Mouse (Mus musculus): ENCODE results near the gene Krtap5-4. TPM values are rescaled to one million over a fixed set of nuclear protein-coding genes. Genes with fewer than 3 reads are reported as not detected.
A peak's percentile ranks its signal among the peaks of the same experiment; 100 is the strongest.
"Not testable (repeated sequence)": the region's sequence is repeated elsewhere in the genome, so short reads cannot be mapped to it uniquely, and the experiment has no call there.

Krtap5-4 gene
- polyA plus RNA-seq, 1 experiment from 2014 or later: not detected

DNA sequence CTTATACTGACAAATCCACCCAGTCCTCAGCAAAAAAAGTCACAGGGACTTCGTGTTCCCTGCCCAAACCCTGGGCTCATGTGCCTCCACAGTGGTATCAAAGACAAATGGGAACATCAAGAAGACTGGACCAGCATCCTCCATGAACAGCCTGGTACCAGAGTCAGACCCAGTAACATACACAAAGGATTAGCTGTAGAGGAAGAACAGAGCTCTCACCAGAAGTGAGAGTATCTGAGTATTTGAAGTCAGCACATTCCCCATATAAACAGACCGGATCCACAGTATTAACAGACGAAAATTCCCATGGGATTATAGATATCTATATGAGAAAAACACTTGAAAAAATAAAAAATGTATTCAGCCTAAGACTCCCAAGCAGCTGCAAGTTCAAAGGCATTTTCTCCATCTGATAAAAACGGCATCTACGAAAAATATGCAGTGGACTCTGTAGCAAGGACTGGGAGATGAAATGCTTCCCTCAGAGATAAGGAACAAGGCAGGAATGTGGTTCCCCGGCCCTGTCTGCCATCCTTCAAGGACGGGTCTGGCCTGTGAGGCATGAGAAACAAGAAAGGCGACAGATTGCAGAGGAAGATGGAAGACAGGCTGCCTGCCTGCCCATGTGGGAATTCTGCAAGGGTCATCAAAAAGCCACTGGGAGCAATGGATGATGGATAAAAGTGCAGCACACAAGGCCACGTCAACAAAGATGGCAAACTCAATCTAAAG lies 23.5 kb downstream of the Krtap5-4 start:
- Histone ChIP-seq H3K4me3 (no peak overlapping the region), H3K9ac (no peak overlapping the region), H3K4me2 (replicated peaks) (no peak overlapping the region), H3K27ac (no peak overlapping the region), H3K36me3 (no peaks in the 10 kb centered on the region), H3K4me1 (no peaks in the 10 kb centered on the region), H3K27me3 (replicated peaks) (no peaks in the 10 kb centered on the region), H3K9me3 (no peaks in the 10 kb centered on the region)
- 70% methylated on average over 9 of the region's 9 CpGs for WGBS
- ATAC-seq (ENCODE audit: low FRiP score, low read depth): no peak

DNA sequence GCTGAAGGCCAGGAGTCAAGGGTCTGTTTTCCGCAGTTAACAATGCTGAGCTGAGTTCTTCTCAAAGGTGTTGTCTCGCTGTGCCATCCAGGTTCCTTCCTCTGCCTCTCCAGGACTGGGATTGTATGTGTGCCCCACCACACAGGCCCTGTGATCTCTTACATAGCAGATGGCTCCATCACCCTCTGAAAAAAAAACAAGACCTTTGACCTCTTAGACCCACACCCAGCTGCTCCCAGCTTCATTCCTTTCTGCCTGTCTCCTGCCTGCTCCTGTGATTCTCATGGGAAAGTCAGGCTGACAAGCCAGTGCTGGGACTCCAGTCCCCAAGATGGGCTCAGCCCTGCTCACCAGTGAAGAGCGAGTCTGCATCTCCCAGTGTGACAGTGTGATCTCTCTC lies 25.2 kb downstream of the Krtap5-4 start:
- Histone ChIP-seq H3K27me3 (replicated peaks) (no peaks in the 10 kb centered on the region), H3K36me3 (no peaks in the 10 kb centered on the region), H3K4me3 (no peak overlapping the region), H3K9ac (no peak overlapping the region), H3K27ac (no peak overlapping the region), H3K9me3 (no peaks in the 10 kb centered on the region), H3K4me2 (replicated peaks) (no peak overlapping the region), H3K4me1 (no peaks in the 10 kb centered on the region)
- no peak for ATAC-seq (ENCODE audit: low FRiP score, low read depth)
- 61% methylated on average over 3 of the region's 3 CpGs for WGBS

DNA sequence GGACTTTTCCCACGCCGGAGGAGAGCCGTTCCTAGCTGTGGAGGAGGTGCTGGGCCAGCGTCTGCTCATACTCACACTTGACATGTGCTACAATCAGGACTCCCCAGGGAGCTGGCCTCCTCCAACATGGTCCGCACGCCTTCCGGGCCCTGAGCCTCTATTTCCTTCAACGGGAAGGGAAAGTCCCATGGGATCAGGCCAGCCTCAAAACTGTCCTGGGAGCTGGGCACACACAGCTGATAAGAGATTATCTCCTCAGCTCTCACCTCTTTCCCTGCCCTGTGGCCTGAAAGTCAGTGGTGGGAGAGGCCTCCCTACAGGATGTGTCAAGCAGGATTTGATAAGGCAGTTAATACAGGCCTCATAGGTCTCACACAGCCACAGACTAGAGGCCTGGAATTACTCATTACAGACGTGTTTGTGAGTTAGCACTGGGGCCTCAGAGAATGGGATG lies 26.9 kb downstream of the Krtap5-4 start:
- no peak for ATAC-seq (ENCODE audit: low FRiP score, low read depth)
- H3K9me3 ChIP-seq: no peaks in the 10 kb centered on the region
- H3K4me3 ChIP-seq: no peak overlapping the region
- H3K27me3 ChIP-seq (replicated peaks): no peaks in the 10 kb centered on the region
- H3K27ac ChIP-seq: no peak overlapping the region
- H3K4me2 ChIP-seq (replicated peaks): no peak overlapping the region
- no peaks in the 10 kb centered on the region for H3K36me3 ChIP-seq
- no peak overlapping the region for H3K9ac ChIP-seq
- no peaks in the 10 kb centered on the region for H3K4me1 ChIP-seq
- WGBS: 66% methylated on average over 9 of the region's 9 CpGs

GRCm38 (mm10) chr7:142331281-142331680 lies 27.9 kb downstream of the Krtap5-4 start:
- no peaks in the 10 kb centered on the region for H3K9me3 ChIP-seq
- H3K9ac ChIP-seq: no peak overlapping the region
- no peaks in the 10 kb centered on the region for H3K27me3 ChIP-seq (replicated peaks)
- no peak overlapping the region for H3K27ac ChIP-seq
- no peak for ATAC-seq (ENCODE audit: low FRiP score, low read depth)
- H3K4me3 ChIP-seq: no peak overlapping the region
- WGBS: 89% methylated on average over 4 of the region's 4 CpGs
- no peaks in the 10 kb centered on the region for H3K36me3 ChIP-seq
- no peaks in the 10 kb centered on the region for H3K4me1 ChIP-seq
- H3K4me2 ChIP-seq (replicated peaks): no peak overlapping the region

DNA sequence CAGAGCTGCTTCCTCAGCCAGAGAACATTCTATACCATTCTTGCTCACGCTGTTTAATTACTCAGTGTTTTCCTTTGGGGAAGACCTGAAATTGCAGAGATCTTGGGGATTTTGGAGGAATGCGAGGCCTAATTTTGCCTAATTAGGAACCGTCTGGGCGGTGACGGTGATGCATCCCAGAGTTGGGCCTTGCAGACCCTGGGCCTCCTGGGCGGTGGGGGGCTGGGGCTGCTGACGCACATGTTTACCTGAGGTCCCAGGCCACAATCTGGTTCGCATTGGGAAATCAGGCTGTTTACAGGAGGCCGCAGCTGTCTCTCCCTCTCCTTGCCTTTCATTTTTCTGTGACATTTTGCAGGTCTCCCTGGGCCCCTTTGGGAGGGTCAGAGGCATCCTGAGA lies 29.4 kb downstream of the Krtap5-4 start:
- H3K9ac ChIP-seq; H3K36me3 ChIP-seq; H3K4me3 ChIP-seq; H3K4me2 ChIP-seq (replicated peaks); ATAC-seq (ENCODE audit: low FRiP score, low read depth); H3K9me3 ChIP-seq; H3K27ac ChIP-seq; H3K4me1 ChIP-seq; H3K27me3 ChIP-seq (replicated peaks): not testable (repeated sequence)
- 84% methylated on average over 5 of the region's 9 CpGs for WGBS

GRCm38 (mm10) chr7:142334246-142334645 lies 30.9 kb downstream of the Krtap5-4 start:
- WGBS: 5% methylated on average over 3 of the region's 3 CpGs
- H3K27ac ChIP-seq: no peak overlapping the region
- no peaks in the 10 kb centered on the region for H3K36me3 ChIP-seq
- H3K27me3 ChIP-seq (replicated peaks): no peaks in the 10 kb centered on the region
- no peak overlapping the region for H3K9ac ChIP-seq
- ATAC-seq (ENCODE audit: low FRiP score, low read depth): peak; percentile 81
- no peak overlapping the region for H3K4me3 ChIP-seq
- no peaks in the 10 kb centered on the region for H3K9me3 ChIP-seq
- H3K4me2 ChIP-seq (replicated peaks): no peak overlapping the region
- H3K4me1 ChIP-seq: no peaks in the 10 kb centered on the region

GRCm38 (mm10) chr7:142335151-142335550 lies 31.8 kb downstream of the Krtap5-4 start:
- WGBS: 85% methylated on average over 8 of the region's 8 CpGs
- no peak overlapping the region for H3K4me3 ChIP-seq
- H3K4me1 ChIP-seq: no peaks in the 10 kb centered on the region
- H3K9ac ChIP-seq: no peak overlapping the region
- no peak for ATAC-seq (ENCODE audit: low FRiP score, low read depth)
- no peaks in the 10 kb centered on the region for H3K9me3 ChIP-seq
- H3K27ac ChIP-seq: no peak overlapping the region
- H3K27me3 ChIP-seq (replicated peaks): no peaks in the 10 kb centered on the region
- H3K36me3 ChIP-seq: no peaks in the 10 kb centered on the region
- H3K4me2 ChIP-seq (replicated peaks): no peak overlapping the region

DNA sequence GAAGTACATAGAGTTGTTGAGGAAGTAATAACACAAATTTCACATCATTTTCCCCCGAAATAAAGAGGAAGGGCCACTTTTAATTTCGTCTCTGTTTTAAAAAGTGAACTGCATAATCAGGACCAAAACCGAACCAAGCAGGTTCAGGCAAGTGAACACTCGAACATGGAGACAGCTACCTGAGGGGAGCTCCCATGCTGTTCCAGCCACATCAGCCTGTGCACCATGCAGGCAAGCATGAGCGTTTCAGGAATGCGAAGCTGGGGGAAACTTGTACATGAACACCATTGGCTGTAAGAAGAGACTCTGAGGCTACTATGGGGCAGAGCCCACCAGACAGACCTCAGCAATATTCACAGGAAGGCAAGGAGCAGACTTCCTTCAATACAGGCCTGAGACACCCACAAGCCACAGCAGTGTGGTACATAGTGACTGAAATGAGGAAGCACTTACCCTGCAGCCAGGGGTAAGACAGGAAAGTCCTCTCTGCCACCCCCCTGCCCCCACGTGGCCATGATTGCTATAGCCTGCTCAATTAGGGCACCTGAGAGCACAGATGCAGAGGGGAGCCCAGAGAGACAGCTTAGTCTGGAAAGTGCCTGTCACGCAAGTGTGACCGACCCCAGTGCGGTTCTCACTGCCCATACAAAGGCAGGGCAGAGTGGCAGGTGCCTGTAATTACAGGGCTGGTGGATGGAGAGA lies 37.1 kb downstream of the Krtap5-4 start:
- H3K27ac ChIP-seq: no peak overlapping the region
- H3K9me3 ChIP-seq: no peaks in the 10 kb centered on the region
- no peaks in the 10 kb centered on the region for H3K4me1 ChIP-seq
- no peaks in the 10 kb centered on the region for H3K27me3 ChIP-seq (replicated peaks)
- 55% methylated on average over 10 of the region's 10 CpGs for WGBS
- no peaks in the 10 kb centered on the region for H3K36me3 ChIP-seq
- H3K9ac ChIP-seq: no peak overlapping the region
- no peak overlapping the region for H3K4me3 ChIP-seq
- ATAC-seq (ENCODE audit: low FRiP score, low read depth): no peak
- no peak overlapping the region for H3K4me2 ChIP-seq (replicated peaks)

GRCm38 (mm10) chr7:142341564-142342246 lies 38.4 kb downstream of the Krtap5-4 start:
- no peaks in the 10 kb centered on the region for H3K9me3 ChIP-seq
- WGBS: 79% methylated on average over 10 of the region's 10 CpGs
- no peak for ATAC-seq (ENCODE audit: low FRiP score, low read depth)
- H3K4me2 ChIP-seq (replicated peaks): no peak overlapping the region
- no peaks in the 10 kb centered on the region for H3K4me1 ChIP-seq
- H3K27me3 ChIP-seq (replicated peaks): no peaks in the 10 kb centered on the region
- 0 out of 2 replicates have a peak overlapping the region, but pooled peaks have one; percentile 8 for H3K9ac ChIP-seq
- H3K27ac ChIP-seq: no peak overlapping the region
- H3K4me3 ChIP-seq: no peak overlapping the region
- H3K36me3 ChIP-seq: no peaks in the 10 kb centered on the region

DNA sequence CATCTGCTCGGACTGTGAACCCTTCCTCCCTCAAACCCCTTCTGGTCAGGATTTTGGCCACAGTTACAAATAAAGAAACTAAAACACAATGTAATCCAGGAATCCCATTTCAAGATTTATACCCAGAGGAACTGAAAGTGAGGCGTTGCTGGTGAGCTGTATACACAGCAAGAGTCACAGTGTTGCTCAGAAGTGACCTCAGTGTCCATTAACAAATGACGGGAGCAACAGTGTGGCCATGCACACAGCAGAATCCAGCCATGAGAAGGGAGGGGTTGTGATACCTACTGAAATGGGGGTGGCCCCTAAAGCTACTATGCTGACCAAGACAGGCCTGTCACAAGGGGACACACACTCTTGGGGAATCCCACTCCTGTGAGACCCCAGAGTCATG lies 38.9 kb downstream of the Krtap5-4 start:
- H3K4me1 ChIP-seq: no peaks in the 10 kb centered on the region
- H3K36me3 ChIP-seq: no peaks in the 10 kb centered on the region
- H3K27ac ChIP-seq: no peak overlapping the region
- WGBS: 79% methylated on average over 3 of the region's 3 CpGs
- no peaks in the 10 kb centered on the region for H3K27me3 ChIP-seq (replicated peaks)
- ATAC-seq (ENCODE audit: low FRiP score, low read depth): no peak
- no peak overlapping the region for H3K9ac ChIP-seq
- no peak overlapping the region for H3K4me2 ChIP-seq (replicated peaks)
- H3K9me3 ChIP-seq: no peaks in the 10 kb centered on the region
- no peak overlapping the region for H3K4me3 ChIP-seq

GRCm38 (mm10) chr7:142347542-142347941 lies 44.2 kb downstream of the Krtap5-4 start:
- Histone ChIP-seq H3K4me1 (no peaks in the 10 kb centered on the region), H3K36me3 (no peaks in the 10 kb centered on the region), H3K4me2 (replicated peaks) (no peak overlapping the region), H3K27me3 (replicated peaks) (no peaks in the 10 kb centered on the region), H3K4me3 (no peak overlapping the region), H3K9ac (no peak overlapping the region), H3K9me3 (no peaks in the 10 kb centered on the region), H3K27ac (no peak overlapping the region)
- ATAC-seq (ENCODE audit: low FRiP score, low read depth): no peak
- 81% methylated on average over 4 of the region's 4 CpGs for WGBS

DNA sequence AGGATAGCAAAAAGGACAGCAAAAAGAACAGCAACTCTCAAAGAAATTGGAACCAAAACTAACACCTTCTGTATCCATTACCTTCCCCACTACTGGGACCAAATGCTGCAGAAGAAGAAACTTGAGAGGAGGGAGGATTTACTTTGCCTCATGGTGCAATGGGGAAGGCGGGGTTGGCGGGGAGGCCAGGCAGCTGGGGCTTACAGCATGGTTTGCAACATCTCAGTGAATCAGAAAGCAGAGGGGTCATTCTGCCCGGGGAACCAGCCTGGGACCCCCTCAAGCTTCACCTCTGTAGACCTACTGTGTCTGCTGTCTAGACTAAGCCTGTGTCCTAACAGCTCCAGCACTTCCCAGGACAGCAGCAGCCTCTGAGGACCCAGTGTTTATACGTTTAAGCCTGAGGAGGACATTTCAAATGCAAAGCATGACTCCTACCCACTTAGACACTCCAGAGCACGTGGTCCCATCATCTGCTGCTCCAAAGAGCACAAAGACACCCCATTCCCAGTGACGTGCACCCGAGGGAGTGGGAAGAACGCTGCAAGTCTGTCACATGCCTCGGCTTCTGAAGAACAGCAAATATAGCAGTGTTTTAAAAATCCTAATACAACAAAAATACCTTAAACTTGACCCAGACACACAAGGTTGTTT lies 46.1 kb downstream of the Krtap5-4 start:
- H3K9ac ChIP-seq: no peak overlapping the region
- peak; percentile 56; the same call in 1 of the 2 replicates for ATAC-seq (ENCODE audit: low FRiP score, low read depth)
- no peaks in the 10 kb centered on the region for H3K36me3 ChIP-seq
- 26% methylated on average over 9 of the region's 9 CpGs for WGBS
- H3K9me3 ChIP-seq: no peaks in the 10 kb centered on the region
- H3K27ac ChIP-seq: no peak overlapping the region
- H3K4me1 ChIP-seq: no peaks in the 10 kb centered on the region
- H3K27me3 ChIP-seq (replicated peaks): no peaks in the 10 kb centered on the region
- H3K4me3 ChIP-seq: no peak overlapping the region
- no peak overlapping the region for H3K4me2 ChIP-seq (replicated peaks)
